Mouse (Mus musculus): ENCODE results near the gene Vmn1r5.
A peak's percentile ranks its signal among the peaks of the same experiment; 100 is the strongest.
"Not testable (repeated sequence)": the region's sequence is repeated elsewhere in the genome, so short reads cannot be mapped to it uniquely, and the experiment has no call there.

Gene Vmn1r5

DNA sequence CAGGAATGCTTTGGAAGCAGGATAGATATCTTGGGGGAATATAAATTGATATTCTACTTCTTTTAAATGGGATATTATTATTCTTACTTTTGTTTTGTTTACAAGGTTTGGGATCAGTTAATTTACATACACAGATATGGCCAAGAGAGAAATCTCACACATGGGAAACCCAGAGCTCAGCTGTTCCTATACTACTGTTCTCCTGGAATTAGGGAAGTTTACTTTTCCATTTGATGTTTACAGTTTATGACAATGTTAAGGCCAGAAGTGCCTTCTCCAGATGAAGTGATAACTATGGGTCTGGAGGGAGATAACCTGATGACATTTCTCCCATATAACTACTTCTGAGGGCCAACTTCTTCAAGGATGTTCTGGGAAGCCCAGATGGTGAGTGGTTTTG lies at the start of gene Vmn1r5:
Vmn1r5 (plus strand) TSS at position 301 of the 400 bp plus-strand sequence.
- DNase-seq, result no peak

DNA sequence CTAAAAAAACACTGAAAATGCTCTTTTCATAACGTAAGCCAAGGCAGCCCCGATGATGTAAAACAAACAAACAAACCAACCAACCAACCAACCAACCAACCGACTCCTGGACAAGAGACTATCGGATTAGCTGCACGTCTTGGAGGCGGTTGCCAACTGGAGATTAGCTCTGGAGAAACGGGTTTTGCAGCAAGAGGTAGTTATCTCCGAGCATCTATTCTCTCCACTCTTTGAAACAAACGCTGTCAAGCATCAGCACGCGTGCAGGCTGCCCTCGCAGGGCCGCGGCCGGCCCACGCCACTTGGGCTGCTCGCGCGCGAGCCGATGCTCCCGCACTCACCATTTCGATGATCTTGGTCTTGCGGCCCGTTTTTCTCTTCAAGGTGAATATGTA lies 46.7 kb upstream of the Vmn1r5 start:
- DNase-seq, result no peak

DNA sequence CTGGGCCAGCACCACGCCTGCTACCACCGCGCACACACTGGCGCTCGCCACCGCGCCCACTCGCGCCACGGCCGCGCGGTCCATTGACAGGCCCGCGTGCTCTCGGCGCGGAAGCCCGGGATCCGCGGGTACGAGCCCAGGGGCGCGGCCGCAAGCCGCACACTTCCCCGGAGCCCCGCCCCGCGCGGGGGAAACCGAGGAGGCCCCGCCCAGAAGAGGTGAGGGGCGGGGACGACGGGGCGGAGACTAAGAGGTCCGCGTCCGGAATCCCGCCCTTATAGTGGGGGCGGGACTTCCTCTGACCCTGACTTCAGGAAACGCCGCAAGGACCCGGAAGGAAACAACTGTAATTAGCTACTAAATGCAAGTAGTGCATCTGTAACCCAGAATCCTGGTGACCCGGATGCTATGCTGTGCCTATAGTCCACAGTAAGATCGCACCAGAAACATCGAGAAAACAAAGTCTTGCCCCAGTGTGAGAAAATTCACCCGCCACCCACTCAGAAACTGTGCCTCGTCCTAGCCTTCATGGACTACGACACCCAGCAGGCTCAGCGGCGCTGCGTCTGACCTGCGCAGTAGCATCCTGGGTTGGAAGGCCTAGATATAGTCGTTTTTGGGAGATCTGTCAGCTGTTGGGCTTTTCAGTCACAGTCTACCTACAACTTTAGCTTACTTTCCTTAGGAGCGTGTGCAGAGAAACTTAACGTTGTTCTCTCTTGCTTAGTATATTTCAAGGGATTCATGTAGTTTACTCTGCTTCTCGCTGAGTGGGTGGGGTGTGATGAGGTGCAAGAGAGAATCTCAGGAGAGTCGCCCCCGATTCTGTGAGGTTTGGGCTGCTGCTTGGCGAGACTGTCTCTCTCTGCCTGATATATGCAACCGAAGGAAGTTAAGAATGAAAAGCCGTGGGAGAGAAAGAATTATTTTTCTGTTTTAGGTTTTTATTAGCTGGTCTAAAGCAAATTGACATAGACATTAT lies 46.1 kb upstream of the Vmn1r5 start, which contains the start of the genes Nt5c3 and Vmn1r4:
Nt5c3 (minus strand) TSS at position 207 of the 982 bp plus-strand sequence.
Vmn1r4 (plus strand) TSS at position 290 of the 982 bp plus-strand sequence.
- peak; percentile 96 for DNase-seq

DNA sequence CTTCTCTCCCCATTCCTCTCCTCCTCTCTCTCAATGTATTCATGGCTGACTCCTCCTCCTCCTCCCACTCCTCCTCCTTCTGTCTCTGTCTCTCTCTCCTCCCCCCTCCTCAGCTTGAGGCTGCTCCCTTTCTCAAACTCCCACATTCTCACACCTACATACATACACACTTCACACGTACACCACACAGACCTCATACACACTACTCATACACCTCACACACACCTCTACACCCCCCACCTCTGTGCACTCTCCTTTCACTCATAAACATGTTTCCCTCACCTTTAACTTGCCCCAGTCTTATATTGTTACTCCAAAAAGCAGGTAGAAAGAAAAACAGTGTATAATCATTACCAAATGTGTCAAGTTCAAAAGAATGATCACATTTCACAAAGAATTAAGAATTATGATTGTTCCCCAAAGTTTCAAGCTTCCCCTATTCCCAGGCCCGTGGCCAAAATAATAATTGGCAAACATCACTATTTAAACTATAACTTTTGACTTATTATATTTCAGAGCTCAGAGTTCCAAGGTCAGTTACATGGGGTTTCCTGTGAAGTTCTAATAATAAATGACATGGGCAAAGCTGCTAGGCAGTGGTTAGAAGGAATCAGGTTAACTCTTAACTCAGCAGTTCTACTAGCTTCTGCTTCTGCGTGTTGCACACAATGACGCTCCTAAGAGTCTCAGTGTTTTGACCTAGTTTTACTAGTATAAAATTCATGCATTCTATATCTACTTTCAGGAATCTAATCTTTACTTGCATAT lies 38.2 kb upstream of the Vmn1r5 start:
- no peak for DNase-seq

DNA sequence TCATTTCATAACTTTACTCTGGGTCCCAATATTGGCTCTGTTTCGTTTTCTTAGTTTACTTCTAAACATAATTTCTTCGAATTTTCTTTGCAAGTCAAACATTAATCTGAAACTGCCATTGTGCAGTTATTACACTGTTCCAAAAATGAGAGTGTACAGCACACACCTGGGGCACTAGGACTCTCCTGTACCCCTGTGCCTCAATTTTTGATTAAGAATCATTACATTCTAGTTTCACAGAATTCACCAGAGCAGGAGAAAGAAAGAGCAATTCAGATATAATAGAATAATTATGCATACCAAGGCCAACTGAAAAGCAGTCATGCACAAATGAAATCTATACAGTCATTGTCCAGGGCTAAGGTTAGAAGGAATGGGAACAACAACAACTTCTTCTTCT lies 37.6 kb upstream of the Vmn1r5 start:
- no peak for DNase-seq

DNA sequence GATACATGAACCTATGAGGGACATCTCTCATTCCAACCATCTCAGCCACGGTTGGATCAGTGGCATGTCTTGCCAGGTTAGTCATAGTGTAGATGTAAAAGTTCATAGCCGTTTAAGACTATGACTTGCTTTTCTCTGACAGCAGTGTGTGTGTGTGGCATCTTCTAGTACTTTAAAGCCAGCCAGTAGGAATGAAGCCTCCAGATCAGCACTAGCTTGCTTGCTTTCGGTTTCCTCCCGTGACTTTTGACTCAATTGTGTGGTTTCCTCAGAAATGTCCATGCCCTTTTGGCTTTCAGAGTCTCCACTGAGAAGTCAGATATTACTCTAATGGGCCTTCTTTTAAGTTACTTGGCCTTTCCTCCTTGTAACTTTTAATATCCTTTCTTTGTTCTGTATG lies 35.7 kb upstream of the Vmn1r5 start:
- no peak for DNase-seq

DNA sequence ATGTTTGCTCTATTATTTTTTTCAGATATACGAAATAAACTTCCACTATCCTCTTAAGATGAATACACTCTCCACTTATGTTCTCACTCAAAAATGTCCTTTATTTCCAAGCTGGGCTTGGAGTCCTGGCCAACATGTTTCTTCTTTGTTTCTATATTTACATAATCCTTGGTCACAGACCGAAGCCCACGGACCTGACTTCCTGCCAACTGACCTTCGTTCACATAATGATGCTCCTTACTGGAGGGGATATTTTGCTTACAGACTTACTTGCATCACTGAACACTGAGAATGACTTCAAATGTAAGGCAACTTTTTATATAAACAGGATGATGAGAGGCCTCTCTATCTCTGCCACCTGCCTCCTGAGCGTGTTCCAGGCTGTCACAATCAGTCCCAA lies 13.6 kb upstream of the Vmn1r5 start:
- no peak for DNase-seq

DNA sequence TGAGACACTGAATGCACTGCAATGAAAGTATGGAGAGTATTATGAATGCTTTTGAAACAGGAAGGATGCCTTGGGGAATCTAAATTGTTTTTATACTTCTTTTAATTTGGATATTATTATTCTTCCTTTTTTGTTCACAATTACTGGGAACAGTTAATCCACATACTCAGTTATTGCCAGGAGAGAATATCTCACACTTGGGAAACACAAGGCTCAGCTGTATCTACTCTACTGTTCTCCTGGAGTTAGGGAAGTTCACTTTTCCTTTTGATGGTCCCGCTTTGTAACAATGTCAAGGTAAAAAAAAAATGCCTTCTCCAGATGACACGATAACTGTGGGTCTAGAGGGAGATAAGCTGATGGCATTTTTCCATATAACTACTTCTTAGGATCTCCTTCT lies 26.9 kb downstream of the Vmn1r5 start, which contains the start of gene Vmn1r6:
Vmn1r6 (plus strand) TSS at position 301 of the 400 bp plus-strand sequence.
- no peak for DNase-seq

DNA sequence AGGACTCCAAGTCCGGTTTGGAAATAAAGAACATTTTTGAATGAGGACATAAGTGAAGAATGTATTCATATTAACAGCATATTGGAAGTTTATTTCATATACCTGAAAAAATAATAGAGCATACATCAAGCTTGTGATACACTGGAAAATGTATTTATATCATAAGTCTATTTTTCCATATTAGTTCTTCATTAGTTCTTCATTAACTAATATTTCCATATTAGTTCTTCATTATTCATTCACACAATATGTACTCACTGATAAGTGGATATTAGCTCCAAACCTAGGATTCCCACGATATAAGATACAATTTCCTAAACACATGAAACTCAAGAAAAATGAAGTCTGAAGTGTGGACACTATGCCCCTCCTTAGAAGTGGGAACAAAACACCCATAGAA lies 55.2 kb downstream of the Vmn1r5 start, which contains the start of gene Vmn1r7:
Vmn1r7 (minus strand) TSS at position 101 of the 400 bp plus-strand sequence.
- DNase-seq, result not testable (repeated sequence)

DNA sequence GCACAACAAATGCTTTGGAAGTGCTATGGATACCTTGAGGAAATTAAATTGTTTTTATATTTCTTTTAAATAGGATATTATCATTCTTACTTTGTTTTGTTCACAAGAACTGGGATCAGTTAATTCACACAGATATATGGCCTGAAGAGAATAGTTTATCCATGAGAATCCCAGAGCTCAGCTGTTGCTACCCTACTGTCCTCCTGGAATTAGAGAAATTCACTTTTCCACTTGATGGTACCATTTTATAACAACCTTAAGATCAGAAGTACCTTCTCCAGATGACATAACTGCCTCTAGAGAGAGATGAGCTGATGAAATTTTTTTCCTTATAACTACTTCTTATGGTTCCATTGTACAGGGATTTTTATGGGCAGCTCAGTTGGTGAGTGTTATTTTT lies 61.9 kb downstream of the Vmn1r5 start, which contains the start of gene Vmn1r8:
Vmn1r8 (plus strand) TSS at position 301 of the 400 bp plus-strand sequence.
- DNase-seq, result no peak

DNA sequence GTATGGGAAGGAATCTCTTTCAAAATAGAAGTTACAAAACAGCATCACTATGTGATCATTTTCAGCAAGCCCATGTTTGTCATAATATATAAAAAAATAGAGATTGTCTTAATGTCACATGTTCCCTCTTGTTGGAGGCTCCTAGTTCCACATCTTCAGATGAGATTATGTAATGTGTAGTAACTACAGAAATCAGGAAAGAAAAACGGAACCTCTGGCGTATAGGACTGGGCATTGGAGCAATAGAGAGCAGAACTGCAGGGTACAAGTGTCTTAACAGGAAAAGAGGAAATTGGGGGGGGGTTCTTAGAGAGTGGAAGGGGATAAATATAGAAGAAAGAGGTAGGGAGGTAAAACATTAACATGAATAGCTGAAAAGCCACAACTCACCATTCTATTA lies 64.6 kb downstream of the Vmn1r5 start:
- DNase-seq, result no peak

All from cerebellum, adult 9-11 months (tissue).